Mouse (Mus musculus): ENCODE results near the gene Gm10053.

DNA sequence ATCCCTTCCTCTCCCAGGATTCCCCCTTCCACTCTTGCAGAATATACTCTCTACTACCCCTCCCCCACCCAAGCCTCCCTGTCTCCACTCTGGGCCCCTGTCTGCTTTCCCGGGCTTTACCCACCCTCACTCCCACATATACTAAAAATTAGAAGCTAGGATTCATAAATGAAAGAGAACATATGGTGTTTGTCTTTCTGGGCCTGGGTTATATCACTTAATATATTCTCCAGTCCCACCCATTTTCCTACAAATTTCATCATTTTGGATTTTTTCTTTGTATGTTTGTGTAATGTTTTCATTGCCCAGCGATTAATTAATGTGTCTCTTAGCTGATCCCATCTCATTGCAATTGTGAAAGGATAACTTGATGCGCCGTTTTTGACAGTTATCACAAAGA is 5.8 kb downstream of the Gm10053 start:
- TF ChIP-seq CTCF (IDR thresholded peaks at IDR 0.05; ENCODE audit: low read depth, low read length) (no peak), EP300 (IDR thresholded peaks at IDR 0.05; ENCODE audit: insufficient read depth, low read depth, low read length) (no peak)
